Comparison of ENCODE assay signal across 9 mouse cellular contexts in the genomic region with DNA sequence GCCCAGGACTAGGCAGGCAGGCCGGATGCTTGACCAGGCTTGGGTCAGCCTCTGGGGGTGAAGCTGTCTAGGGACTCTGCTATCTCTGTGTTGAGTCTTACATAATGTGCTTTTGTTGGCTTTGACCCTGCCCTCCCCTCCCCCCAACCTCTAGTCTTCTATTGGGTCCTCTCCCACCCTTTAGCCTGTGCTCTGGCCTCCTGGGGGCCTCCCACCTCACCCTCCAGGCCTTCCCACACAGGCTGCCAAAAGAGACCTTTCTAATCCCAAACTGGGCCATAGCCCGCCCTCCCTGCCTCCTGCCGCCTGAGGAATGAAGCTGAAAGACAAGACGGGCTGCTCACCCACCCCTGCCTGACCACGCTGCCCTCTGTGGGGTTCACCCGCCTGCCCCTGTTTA. TPM values are rescaled to one million over a fixed set of nuclear protein-coding genes. Genes with fewer than 3 reads are reported as not detected.
DNase-seq lines count a peak whose midpoint lies in the region; ATAC-seq lines count a peak whose summit lies in the region.
"Had no signal": no experiment of that assay in that cellular context is flagged by ENCODE, and none has a peak within 500 bp of the region (broad histone marks: within the 10 kb centered on the region; RNA-seq: fewer than 3 reads in every experiment).

No protein-coding gene starts in this region.

- intact Hi-C loops in heart, postnatal 14 days (cut with DNase I), result no loop called here
- intact Hi-C loops in left cerebral cortex, postnatal 36 days (cut with DNase I), result no loop called here

- no peaks in the 10 kb centered on the region for H3K9me3 ChIP-seq in hindbrain, embryonic 10.5 days
- no peaks in the 10 kb centered on the region for H3K9me3 ChIP-seq in midbrain, embryonic 11.5 days (ENCODE audit: control insufficient read depth, low read length)
- H3K9me3 ChIP-seq: G1E had no signal

- ATAC-seq in midbrain, embryonic 11.5 days (ENCODE audit: low FRiP score), result no peak

- peak overlapping the region; percentile 81 for H3K27ac ChIP-seq in hindbrain, embryonic 10.5 days
- peak overlapping the region; percentile 26; the same call in 1 of the 2 replicates for H3K27ac ChIP-seq in midbrain, embryonic 11.5 days (ENCODE audit: low read depth, low read length)

- H3K4me3 ChIP-seq in hindbrain, embryonic 10.5 days, result peak overlapping the region; percentile 18; the same call in 1 of the 2 replicates
- H3K4me3 ChIP-seq in midbrain, embryonic 11.5 days (ENCODE audit: low read depth, low read length), result no peak overlapping the region

- 21% methylated on average over 6 of the region's 6 CpGs for WGBS in hindbrain, embryonic 10.5 days
- WGBS in midbrain, embryonic 11.5 days, result 19% methylated on average over 6 of the region's 6 CpGs

- no peak overlapping the region for H3K4me2 ChIP-seq in midbrain, embryonic 11.5 days

- peaks cover 95% of the 10 kb centered on the region for H3K4me1 ChIP-seq in hindbrain, embryonic 10.5 days (replicated peaks)
- H3K4me1 ChIP-seq in midbrain, embryonic 11.5 days (ENCODE audit: control insufficient read depth, insufficient read depth, low read length), result peaks cover 26% of the 10 kb centered on the region

- H3K9ac ChIP-seq in midbrain, embryonic 11.5 days (ENCODE audit: low read length), result peak overlapping the region; percentile 42

- 0 out of 2 replicates have a peak, but pooled peaks cover 3% of the 10 kb centered on the region for H3K27me3 ChIP-seq in hindbrain, embryonic 10.5 days (ENCODE audit: insufficient read depth, poor library complexity, severe bottlenecking)
- no peaks in the 10 kb centered on the region; the same call in 1 of the 2 replicates for H3K27me3 ChIP-seq in midbrain, embryonic 11.5 days (ENCODE audit: control insufficient read depth, insufficient read depth, low read length)

- no peaks in the 10 kb centered on the region for H3K36me3 ChIP-seq in hindbrain, embryonic 10.5 days
- no peaks in the 10 kb centered on the region for H3K36me3 ChIP-seq in midbrain, embryonic 11.5 days (ENCODE audit: control insufficient read depth, insufficient read depth, low read length)
- H3K36me3 ChIP-seq: G1E had no signal

- DNase-seq in heart, adult 11 months, result peak; percentile 98
- no peak for DNase-seq in heart, postnatal 14 days
- DNase-seq in NIH3T3 (ENCODE audit: low read depth), result peak; percentile 70
- peak; percentile 31 for DNase-seq in hindbrain, embryonic 10.5 days (ENCODE audit: low spot score)
- no peak for DNase-seq in midbrain, embryonic 11.5 days (ENCODE audit: low spot score, missing footprints)
- no peak for DNase-seq in layer of hippocampus, postnatal 10 days (ENCODE audit: low spot score in 2 of 2)
- DNase-seq in left cerebral cortex, postnatal 36 days (ENCODE audit: low spot score in 2 of 2), result no peak
- DNase-seq in spleen, postnatal 4 days (ENCODE audit: low spot score in 2 of 2), result no peak

RNA-seq across cellular contexts. Expression of a gene that starts 5.1 kb away (rescaled TPM):
- total RNA-seq in heart, postnatal 14 days (2021), result 10 to 100 TPM; 31.2 to 33.4 TPM
- polyA plus RNA-seq in hindbrain, embryonic 10.5 days (2016; fragmentation: Nextera tagmentation; extraction: Ambion mirVana), result 34.3 and 36.1 TPM in 2 replicates
- polyA plus RNA-seq in midbrain, embryonic 11.5 days (2014; fragmentation: Nextera tagmentation; extraction: Ambion mirVana), result 10.3 and 10.6 TPM in 2 replicates
- 10 to 100 TPM; 22.6 to 26.3 TPM for total RNA-seq in layer of hippocampus, postnatal 10 days (2021)
- total RNA-seq in left cerebral cortex, postnatal 36 days (2021), result 10 to 100 TPM; 22.6 to 23.7 TPM

RNA-seq across cellular contexts. Expression of a gene that starts 34.0 kb away (rescaled TPM):
- 10 to 100 TPM; 19.5 to 22.7 TPM for total RNA-seq in heart, postnatal 14 days (2021)
- 40.1 and 63.3 TPM in 2 replicates for polyA plus RNA-seq in hindbrain, embryonic 10.5 days (2016; fragmentation: Nextera tagmentation; extraction: Ambion mirVana)
- 51.4 and 53.8 TPM in 2 replicates for polyA plus RNA-seq in midbrain, embryonic 11.5 days (2014; fragmentation: Nextera tagmentation; extraction: Ambion mirVana)
- total RNA-seq in layer of hippocampus, postnatal 10 days (2021), result 100 to 1,000 TPM; 525 to 547 TPM
- total RNA-seq in left cerebral cortex, postnatal 36 days (2021), result 1,000 to 10,000 TPM in 1 of 2 experiments, 100 to 1,000 TPM in 1; 963 to 1,065 TPM

Comparison
In these comparisons a context has a peak if more than half of its experiments do, and no peak if none do; other contexts are left out.
1. DNase-seq: peak in heart, adult 11 months (single experiment), NIH3T3 (single experiment) and hindbrain, embryonic 10.5 days (single experiment); none in heart, postnatal 14 days (0 of 2), midbrain, embryonic 11.5 days (single experiment), layer of hippocampus, postnatal 10 days (0 of 2), left cerebral cortex, postnatal 36 days (0 of 2) and spleen, postnatal 4 days (0 of 2).
2. RNA of a gene that starts 34.0 kb away (total RNA-seq): 963 to 1,065 TPM in left cerebral cortex, postnatal 36 days and 525 to 547 TPM in layer of hippocampus, postnatal 10 days; 19.5 to 22.7 TPM in heart, postnatal 14 days; every median in the first group is over 10 times any median in the second.